27 mouse cellular contexts compared by ENCODE assay signal in genomic region chr9:121677476-121677875, GRCm38 (mm10). TPM values are rescaled to one million over a fixed set of nuclear protein-coding genes. Genes with fewer than 3 reads are reported as not detected.
A peak's percentile ranks its signal among the peaks of the same experiment; 100 is the strongest.
DNase-seq lines count a peak whose midpoint lies in the region; ATAC-seq and TF ChIP-seq lines count a peak whose summit lies in the region.
"Had no signal": no experiment of that assay in that cellular context is flagged by ENCODE, and none has a peak within 500 bp of the region (broad histone marks: within the 10 kb centered on the region; RNA-seq: fewer than 3 reads in every experiment).

No protein-coding gene starts in this region.

- H3K4me1 ChIP-seq in liver, postnatal 0 days (ENCODE audit: insufficient read depth): peaks cover 27% of the 10 kb centered on the region
- peaks cover 20% of the 10 kb centered on the region for H3K4me1 ChIP-seq in liver, embryonic 12.5 days
- peaks cover 7% of the 10 kb centered on the region; the same call in 1 of the 2 replicates for H3K4me1 ChIP-seq in lung, postnatal 0 days (ENCODE audit: insufficient read depth, low read depth, low read length)
- no peaks in the 10 kb centered on the region for H3K4me1 ChIP-seq in intestine, postnatal 0 days (replicated peaks; ENCODE audit: control insufficient read depth, insufficient read depth, low read length)

- 0 out of 2 replicates have a peak, but pooled peaks cover 2% of the 10 kb centered on the region for H3K27me3 ChIP-seq in liver, postnatal 0 days (ENCODE audit: insufficient read depth, low read length)
- no peaks in the 10 kb centered on the region; the same call in 1 of the 2 replicates for H3K27me3 ChIP-seq in liver, embryonic 12.5 days (replicated peaks)
- H3K27me3 ChIP-seq in lung, postnatal 0 days (replicated peaks; ENCODE audit: insufficient read depth, low read length): no peaks in the 10 kb centered on the region
- H3K27me3 ChIP-seq in intestine, postnatal 0 days (replicated peaks; ENCODE audit: control insufficient read depth, insufficient read depth, low read length): no peaks in the 10 kb centered on the region
- H3K27me3 ChIP-seq: liver, embryonic 13.5 days; neural tube, embryonic 13.5 days; stomach, embryonic 15.5 days had no signal

- 26% methylated on average over 8 of the region's 8 CpGs for WGBS in liver, postnatal 0 days (ENCODE audit: insufficient replicate concordance)
- 27% methylated on average over 8 of the region's 8 CpGs for WGBS in liver, embryonic 12.5 days (ENCODE audit: insufficient replicate concordance)
- 20% methylated on average over 8 of the region's 8 CpGs for WGBS in lung, postnatal 0 days
- 51% methylated on average over 8 of the region's 8 CpGs for WGBS in macrophage (ENCODE audit: missing documents)
- WGBS in intestine, postnatal 0 days: 44% methylated on average over 8 of the region's 8 CpGs

- no peak overlapping the region for H3K9ac ChIP-seq in liver, postnatal 0 days (replicated peaks)
- H3K9ac ChIP-seq in liver, embryonic 12.5 days: no peak overlapping the region
- H3K9ac ChIP-seq in lung, postnatal 0 days (replicated peaks; ENCODE audit: low read depth): no peak overlapping the region
- H3K9ac ChIP-seq in intestine, postnatal 0 days (ENCODE audit: low read depth, low read length): no peak overlapping the region
- H3K9ac ChIP-seq: hindbrain, embryonic 12.5 days; liver, embryonic 13.5 days; neural tube, embryonic 13.5 days; stomach, embryonic 15.5 days had no signal

- no peak overlapping the region for H3K4me3 ChIP-seq in liver, postnatal 0 days (ENCODE audit: low read depth, low read length)
- no peak overlapping the region for H3K4me3 ChIP-seq in liver, embryonic 12.5 days
- no peak overlapping the region for H3K4me3 ChIP-seq in lung, postnatal 0 days (ENCODE audit: low read depth, low read length)
- no peak overlapping the region for H3K4me3 ChIP-seq in macrophage (ENCODE audit: inconsistent target)
- H3K4me3 ChIP-seq in intestine, postnatal 0 days (ENCODE audit: low read depth, low read length): no peak overlapping the region
- H3K4me3 ChIP-seq: hindbrain, embryonic 12.5 days; liver, embryonic 13.5 days; myocyte; neural tube, embryonic 13.5 days; stomach, embryonic 15.5 days had no signal

- TF ChIP-seq EP300 in liver, postnatal 0 days (IDR thresholded peaks at IDR 0.05; ENCODE audit: low read depth): no peak
- TF ChIP-seq EP300 in lung, postnatal 0 days (IDR thresholded peaks at IDR 0.05): peak; percentile 94

- H3K36me3 ChIP-seq in liver, postnatal 0 days (replicated peaks; ENCODE audit: insufficient read depth, low read length): 0 out of 2 replicates have a peak, but pooled peaks cover under 1% of the 10 kb centered on the region
- H3K36me3 ChIP-seq in liver, embryonic 12.5 days: no peaks in the 10 kb centered on the region
- H3K36me3 ChIP-seq in lung, postnatal 0 days (ENCODE audit: insufficient read depth, low read length): no peaks in the 10 kb centered on the region
- H3K36me3 ChIP-seq in macrophage (ENCODE audit: inconsistent target): no peaks in the 10 kb centered on the region
- peaks cover 9% of the 10 kb centered on the region; the same call in 1 of the 2 replicates for H3K36me3 ChIP-seq in intestine, postnatal 0 days (ENCODE audit: control insufficient read depth, insufficient read depth)
- H3K36me3 ChIP-seq: liver, embryonic 13.5 days; stomach, embryonic 15.5 days had no signal

- peaks cover 31% of the 10 kb centered on the region; the same call in 1 of the 2 replicates for H3K79me2 ChIP-seq in macrophage (ENCODE audit: inconsistent target)

- H3K27ac ChIP-seq in liver, postnatal 0 days (ENCODE audit: low read depth): peak overlapping the region; percentile 56; the same call in 1 of the 2 replicates
- no peak overlapping the region for H3K27ac ChIP-seq in liver, embryonic 12.5 days
- H3K27ac ChIP-seq in lung, postnatal 0 days (ENCODE audit: low read length): no peak overlapping the region
- H3K27ac ChIP-seq in macrophage: peak overlapping the region; percentile 90
- no peak overlapping the region for H3K27ac ChIP-seq in intestine, postnatal 0 days (ENCODE audit: low read depth, low read length)
- H3K27ac ChIP-seq: hindbrain, embryonic 12.5 days; kidney, postnatal 0 days; liver, embryonic 13.5 days; neural tube, embryonic 13.5 days; stomach, embryonic 15.5 days had no signal

- no peak; the same call in 1 of the 2 replicates for ATAC-seq in liver, postnatal 0 days
- ATAC-seq in liver, embryonic 12.5 days: no peak
- peak; percentile 3; the same call in 1 of the 2 replicates for ATAC-seq in common myeloid progenitor, adult 5-6 weeks (replicated peaks; ENCODE audit: low read depth, poor library complexity, severe bottlenecking)
- ATAC-seq in lung, postnatal 0 days: peak; percentile 72
- ATAC-seq in intestine, postnatal 0 days: no peak

- no peak overlapping the region for H3K4me2 ChIP-seq in liver, postnatal 0 days (ENCODE audit: low read depth, low read length)
- H3K4me2 ChIP-seq in liver, embryonic 12.5 days: no peak overlapping the region
- no peak overlapping the region for H3K4me2 ChIP-seq in lung, postnatal 0 days (replicated peaks; ENCODE audit: low read depth, low read length)
- H3K4me2 ChIP-seq in intestine, postnatal 0 days (replicated peaks; ENCODE audit: low read depth): no peak overlapping the region
- H3K4me2 ChIP-seq: hindbrain, embryonic 12.5 days; liver, embryonic 13.5 days; neural tube, embryonic 13.5 days; stomach, embryonic 15.5 days had no signal

- no peak for TF ChIP-seq CTCF in liver, postnatal 0 days (IDR thresholded peaks at IDR 0.05; ENCODE audit: low read depth)
- TF ChIP-seq CTCF in lung, postnatal 0 days (IDR thresholded peaks at IDR 0.05): no peak
- no peak for TF ChIP-seq CTCF in intestine, postnatal 0 days (IDR thresholded peaks at IDR 0.05; ENCODE audit: low read depth)

- DNase-seq in liver, postnatal 0 days: no peak
- peak; percentile 69 for DNase-seq in lung, postnatal 0 days (ENCODE audit: low spot score)
- DNase-seq in layer of hippocampus, adult 9-10 months (ENCODE audit: low spot score): no peak
- DNase-seq: adrenal gland, postnatal 25 days; cerebellum, adult 11 months; cerebellum, adult 9-11 months; kidney, adult 18-20 months; liver, embryonic 13.5 days; midbrain, embryonic 14.5 days; retina, postnatal 1 day; right cerebral cortex, postnatal 25 days had no signal

- H3K9me3 ChIP-seq in liver, postnatal 0 days (ENCODE audit: low read length): no peaks in the 10 kb centered on the region
- no peaks in the 10 kb centered on the region for H3K9me3 ChIP-seq in liver, embryonic 12.5 days (replicated peaks)
- H3K9me3 ChIP-seq in lung, postnatal 0 days (ENCODE audit: low read length): no peaks in the 10 kb centered on the region
- H3K9me3 ChIP-seq in intestine, postnatal 0 days (ENCODE audit: control insufficient read depth): no peaks in the 10 kb centered on the region
- H3K9me3 ChIP-seq: hindbrain, embryonic 12.5 days; liver, embryonic 13.5 days; neural tube, embryonic 13.5 days; stomach, embryonic 15.5 days had no signal

RNA-seq across cellular contexts. Expression of gene Sec22c, which starts 27.8 kb away (rescaled TPM):
- 3.6 and 4.4 TPM in 2 replicates for polyA plus RNA-seq in liver, postnatal 0 days (2015; fragmentation: Nextera tagmentation; extraction: Ambion mirVana)
- 4.4 and 5.1 TPM in 2 replicates for polyA plus RNA-seq in liver, embryonic 12.5 days (2016; fragmentation: Nextera tagmentation; extraction: Ambion mirVana)
- total RNA-seq in common myeloid progenitor, adult 5-6 weeks (2017): 5.5 and 13.3 TPM in 2 replicates
- 6.1 and 7.7 TPM in 2 replicates for polyA plus RNA-seq in lung, postnatal 0 days (2015; fragmentation: Nextera tagmentation; extraction: Ambion mirVana)
- 10 to 100 TPM in 9 of 26 experiments, 1 to 10 TPM in 14, under 1 TPM in 3; 0.49 to 25.6 (median 5.3) TPM for total RNA-seq in macrophage (2018; cell fraction: chromatin; rRNA removed)
- total RNA-seq in macrophage (2018; cell fraction: cytosol; rRNA removed): 10 to 100 TPM in 19 of 26 experiments, 1 to 10 TPM in 7; 4.6 to 21.4 (median 13.4) TPM
- total RNA-seq in macrophage (2018; cell fraction: nucleus; rRNA removed): 10 to 100 TPM in 11 of 26 experiments, 1 to 10 TPM in 15; 1.1 to 22.2 (median 7.9) TPM
- 9.1 to 15.2 TPM (median 13.1 TPM) in 3 replicates for polyA plus RNA-seq in macrophage (2018)
- 42.4 and 47.8 TPM in 2 replicates for polyA plus RNA-seq in intestine, postnatal 0 days (2015; fragmentation: Nextera tagmentation; extraction: Ambion mirVana)

RNA-seq across cellular contexts. Expression of gene Ss18l2, which starts 32.7 kb away (rescaled TPM):
- polyA plus RNA-seq in liver, postnatal 0 days (2015; fragmentation: Nextera tagmentation; extraction: Ambion mirVana): 112 and 119 TPM in 2 replicates
- 77.5 and 89.3 TPM in 2 replicates for polyA plus RNA-seq in liver, embryonic 12.5 days (2016; fragmentation: Nextera tagmentation; extraction: Ambion mirVana)
- total RNA-seq in common myeloid progenitor, adult 5-6 weeks (2017): 34.1 and 34.8 TPM in 2 replicates
- polyA plus RNA-seq in lung, postnatal 0 days (2015; fragmentation: Nextera tagmentation; extraction: Ambion mirVana): 79.7 and 104 TPM in 2 replicates
- total RNA-seq in macrophage (2018; cell fraction: chromatin; rRNA removed): 10 to 100 TPM in 15 of 26 experiments, 1 to 10 TPM in 11; 1.4 to 30.9 (median 12.0) TPM
- total RNA-seq in macrophage (2018; cell fraction: cytosol; rRNA removed): 10 to 100 TPM; 10.6 to 30.8 (median 20.6) TPM
- total RNA-seq in macrophage (2018; cell fraction: nucleus; rRNA removed): 10 to 100 TPM in 19 of 26 experiments, 1 to 10 TPM in 7; 4.3 to 40.2 (median 16.6) TPM
- polyA plus RNA-seq in macrophage (2018): 11.3 to 32.4 TPM (median 28.0 TPM) in 3 replicates
- 144 and 145 TPM in 2 replicates for polyA plus RNA-seq in intestine, postnatal 0 days (2015; fragmentation: Nextera tagmentation; extraction: Ambion mirVana)

RNA-seq across cellular contexts. Expression of gene Vipr1, which starts 35.0 kb away (rescaled TPM):
- 3.1 and 3.4 TPM in 2 replicates for polyA plus RNA-seq in liver, postnatal 0 days (2015; fragmentation: Nextera tagmentation; extraction: Ambion mirVana)
- polyA plus RNA-seq in liver, embryonic 12.5 days (2016; fragmentation: Nextera tagmentation; extraction: Ambion mirVana): 0.14 and 0.23 TPM in 2 replicates
- total RNA-seq in common myeloid progenitor, adult 5-6 weeks (2017): 0.14 TPM in 1 of 2 replicates, not detected in the other
- 0.20 and 0.29 TPM in 2 replicates for polyA plus RNA-seq in lung, postnatal 0 days (2015; fragmentation: Nextera tagmentation; extraction: Ambion mirVana)
- total RNA-seq in macrophage (2018; cell fraction: chromatin; rRNA removed): 1 to 10 TPM in 13 of 26 experiments, under 1 TPM in 12, not detected in 1; 0.25 to 3.1 (median 1.0) TPM
- total RNA-seq in macrophage (2018; cell fraction: cytosol; rRNA removed): 1 to 10 TPM in 10 of 26 experiments, under 1 TPM in 16; 0.19 to 1.9 (median 0.77) TPM
- 1 to 10 TPM in 13 of 26 experiments, under 1 TPM in 13; 0.38 to 5.1 (median 1.0) TPM for total RNA-seq in macrophage (2018; cell fraction: nucleus; rRNA removed)
- polyA plus RNA-seq in macrophage (2018): 0.27 to 2.1 TPM (median 1.1 TPM) in 3 replicates
- 22.8 and 23.3 TPM in 2 replicates for polyA plus RNA-seq in intestine, postnatal 0 days (2015; fragmentation: Nextera tagmentation; extraction: Ambion mirVana)

RNA-seq across cellular contexts. Expression of gene Lyzl4, which starts 35.6 kb away (rescaled TPM):
- 0.12 TPM in 2 replicates for polyA plus RNA-seq in liver, postnatal 0 days (2015; fragmentation: Nextera tagmentation; extraction: Ambion mirVana)
- 0.23 and 0.29 TPM in 2 replicates for polyA plus RNA-seq in liver, embryonic 12.5 days (2016; fragmentation: Nextera tagmentation; extraction: Ambion mirVana)
- total RNA-seq in common myeloid progenitor, adult 5-6 weeks (2017): not detected in 2 replicates
- polyA plus RNA-seq in lung, postnatal 0 days (2015; fragmentation: Nextera tagmentation; extraction: Ambion mirVana): not detected in 2 replicates
- 1 to 10 TPM in 15 of 26 experiments, not detected in 11; 1.1 to 8.5 (median 2.8) TPM for total RNA-seq in macrophage (2018; cell fraction: chromatin; rRNA removed)
- 1 to 10 TPM in 14 of 26 experiments, under 1 TPM in 12; 0.58 to 6.1 (median 2.3) TPM for total RNA-seq in macrophage (2018; cell fraction: cytosol; rRNA removed)
- total RNA-seq in macrophage (2018; cell fraction: nucleus; rRNA removed): 10 to 100 TPM in 1 of 26 experiments, 1 to 10 TPM in 15, under 1 TPM in 6, not detected in 4; 0.48 to 22.1 (median 1.6) TPM
- 3.0 to 17.8 TPM (median 4.8 TPM) in 3 replicates for polyA plus RNA-seq in macrophage (2018)
- polyA plus RNA-seq in intestine, postnatal 0 days (2015; fragmentation: Nextera tagmentation; extraction: Ambion mirVana): 0.34 TPM in 1 of 2 replicates, not detected in the other
- total RNA-seq: adrenal gland, postnatal 25 days; heart, adult 8-10 months; heart, postnatal 25 days; megakaryocyte progenitor cell, adult 5-6 weeks had no signal
- polyA plus RNA-seq: embryonic facial prominence, embryonic 11.5 days; forebrain, embryonic 11.5 days; heart, embryonic 14.5 days; hindbrain, embryonic 12.5 days; kidney, postnatal 0 days; limb, embryonic 11.5 days; midbrain, embryonic 14.5 days; myocyte; neural tube, embryonic 13.5 days had no signal

RNA-seq across cellular contexts. Expression of gene Nktr, which starts 41.5 kb away (rescaled TPM):
- polyA plus RNA-seq in liver, postnatal 0 days (2015; fragmentation: Nextera tagmentation; extraction: Ambion mirVana): 14.9 and 17.3 TPM in 2 replicates
- 34.0 and 38.9 TPM in 2 replicates for polyA plus RNA-seq in liver, embryonic 12.5 days (2016; fragmentation: Nextera tagmentation; extraction: Ambion mirVana)
- 100 and 118 TPM in 2 replicates for total RNA-seq in common myeloid progenitor, adult 5-6 weeks (2017)
- 43.6 and 51.3 TPM in 2 replicates for polyA plus RNA-seq in lung, postnatal 0 days (2015; fragmentation: Nextera tagmentation; extraction: Ambion mirVana)
- 1,000 to 10,000 TPM in 25 of 26 experiments, 100 to 1,000 TPM in 1; 894 to 1,522 (median 1,261) TPM for total RNA-seq in macrophage (2018; cell fraction: chromatin; rRNA removed)
- total RNA-seq in macrophage (2018; cell fraction: cytosol; rRNA removed): 10 to 100 TPM; 25.2 to 92.6 (median 37.1) TPM
- total RNA-seq in macrophage (2018; cell fraction: nucleus; rRNA removed): 100 to 1,000 TPM; 403 to 894 (median 696) TPM
- 32.4 to 63.2 TPM (median 55.1 TPM) in 3 replicates for polyA plus RNA-seq in macrophage (2018)
- 32.5 and 35.6 TPM in 2 replicates for polyA plus RNA-seq in intestine, postnatal 0 days (2015; fragmentation: Nextera tagmentation; extraction: Ambion mirVana)

Comparison
In these comparisons a context has a peak if more than half of its experiments do, and no peak if none do; other contexts are left out.
1. H3K27ac ChIP-seq: peak in liver, postnatal 0 days (single experiment) and macrophage (single experiment); none in liver, embryonic 12.5 days (single experiment), lung, postnatal 0 days (single experiment) and intestine, postnatal 0 days (single experiment).
2. ATAC-seq: peak in common myeloid progenitor, adult 5-6 weeks (single experiment) and lung, postnatal 0 days (single experiment); none in liver, postnatal 0 days (single experiment), liver, embryonic 12.5 days (single experiment) and intestine, postnatal 0 days (single experiment).